Mouse (Mus musculus) olfactory bulb, adult 2 months (tissue): ENCODE results near the gene Gprin1. TPM values are rescaled to one million over a fixed set of nuclear protein-coding genes. Genes with fewer than 3 reads are reported as not detected.

Source experiments
- H3K27ac ChIP-seq: fragments of 200-500 bp; 2 replicates; pipeline ENCODE4 v1.5.1; 2012; ENCODE audit warnings: low read depth, low read length; ENCODE audit not compliant: insufficient read depth
- H3K4me1 ChIP-seq: fragments of 200-500 bp; 2 replicates; pipeline ENCODE4 v1.6.1; 2012; ENCODE audit warnings: low read length; ENCODE audit not compliant: control insufficient read depth, insufficient read depth
- H3K4me3 ChIP-seq: fragments of 200-500 bp; 2 replicates; pipeline ENCODE4 v1.5.1; 2012; ENCODE audit warnings: mild to moderate bottlenecking, low read depth, low read length, moderate library complexity; ENCODE audit not compliant: insufficient read depth
- CTCF ChIP-seq: fragments of 200-500 bp; IDR thresholded peaks from 2 replicates; pipeline ENCODE4 v1.5.1; 2012; ENCODE audit warnings: low read depth, mild to moderate bottlenecking, low read length, moderate library complexity; ENCODE audit not compliant: insufficient read depth
- POLR2A ChIP-seq: fragments of 200-500 bp; IDR thresholded peaks from 2 replicates; pipeline ENCODE4 v1.6.1; 2012; ENCODE audit warnings: mild to moderate bottlenecking, low read depth, low read length, moderate library complexity; ENCODE audit not compliant: insufficient read depth
- WGBS: fragments of 180-500 bp; shearing (Covaris S2); methylation state at CpG from one replicate; pipeline ENCODE4 v1.1.7; 2018; 5-methylcytosine and 5-hydroxymethylcytosine counted together
- polyA plus RNA-seq: library from polyadenylated mRNA; stranded (reverse); fragments of >200 nt; gene quantifications from 2 replicates; pipeline ENCODE4 v1.2.4, GENCODE M21; 2012; ENCODE audit warnings: low replicate concordance; ENCODE audit not compliant: missing spikeins, insufficient read depth, insufficient read length

The Gprin1 gene
- polyA plus RNA-seq, result not detected in 2 replicates

GRCm38 (mm10) chr13:54749864-54750411 is at the start of gene Gprin1:
Gene Gprin1 (minus strand): TSS chr13:54749874.
- H3K27ac ChIP-seq, result peak within 1 kb of the TSS; percentile 85
- WGBS, result 2% methylated on average over 29 of the region's 29 CpGs
- peak within 1 kb of the TSS; percentile 72 for H3K4me3 ChIP-seq
- TF ChIP-seq POLR2A, result no peak; the same call in 1 of the 2 replicates
- no peak for TF ChIP-seq CTCF
- peaks cover 57% of the 10 kb centered on the region for H3K4me1 ChIP-seq

- TF ChIP-seq POLR2A (no peak), CTCF (no peak)
- Histone ChIP-seq H3K4me3 (no peak overlapping the region), H3K4me1 (peaks cover 2% of the 10 kb centered on the region; the same call in 1 of the 2 replicates), H3K27ac (no peak overlapping the region)
- WGBS, result 71% methylated on average over 10 of the region's 10 CpGs
These were observed 49.1 kb upstream of the Gprin1 start for GRCm38 (mm10) chr13:54798740-54799139.

GRCm38 (mm10) chr13:54797861-54798643 is 48.4 kb upstream of the Gprin1 start:
- WGBS, result 83% methylated on average over 16 of the region's 16 CpGs
- no peak overlapping the region for H3K27ac ChIP-seq
- no peak for TF ChIP-seq CTCF
- TF ChIP-seq POLR2A, result no peak

GRCm38 (mm10) chr13:54797356-54797755 is 47.7 kb upstream of the Gprin1 start:
- H3K4me1 ChIP-seq, result peaks cover 2% of the 10 kb centered on the region; the same call in 1 of the 2 replicates
- 45% methylated on average over 4 of the region's 4 CpGs for WGBS
- no peak overlapping the region for H3K4me3 ChIP-seq
- no peak for TF ChIP-seq POLR2A
- TF ChIP-seq CTCF, result 0 out of 2 replicates have a peak, but pooled peaks have one; percentile 20
- H3K27ac ChIP-seq, result no peak overlapping the region

More at GRCm38 (mm10) chr13:54797861-54798643, 48.4 kb upstream of the Gprin1 start:
- no peak overlapping the region for H3K4me3 ChIP-seq
- H3K4me1 ChIP-seq, result peaks cover 2% of the 10 kb centered on the region; the same call in 1 of the 2 replicates

DNA sequence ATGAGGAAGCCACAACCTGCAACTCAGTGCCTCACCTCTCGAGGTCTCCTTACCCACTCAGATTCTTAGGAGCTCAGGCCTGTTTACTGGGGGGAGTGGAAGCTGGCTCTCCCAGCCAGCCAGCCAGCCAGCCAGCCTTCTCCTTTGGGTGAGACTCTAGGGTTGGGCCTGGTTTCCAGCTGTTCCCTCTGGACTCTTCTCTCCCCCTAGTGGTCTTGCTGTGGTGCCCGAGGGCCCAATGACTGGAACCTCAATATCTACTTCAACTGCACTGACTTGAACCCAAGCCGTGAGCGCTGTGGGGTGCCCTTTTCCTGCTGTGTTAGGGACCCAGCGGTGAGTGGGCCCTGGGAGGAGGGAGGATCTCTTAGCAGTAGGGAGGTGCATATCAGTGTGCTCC is 45.2 kb upstream of the Gprin1 start:
- no peak for TF ChIP-seq CTCF
- no peak for TF ChIP-seq POLR2A
- 56% methylated on average over 5 of the region's 5 CpGs for WGBS
- H3K27ac ChIP-seq, result no peak overlapping the region
- H3K4me3 ChIP-seq, result no peak overlapping the region
- H3K4me1 ChIP-seq, result peaks cover 7% of the 10 kb centered on the region

GRCm38 (mm10) chr13:54794002-54794577 is 44.4 kb upstream of the Gprin1 start:
- WGBS, result 80% methylated on average over 16 of the region's 16 CpGs

GRCm38 (mm10) chr13:54792259-54793230 is 42.9 kb upstream of the Gprin1 start:
- 34% methylated on average over 21 of the region's 21 CpGs for WGBS
- no peak for TF ChIP-seq POLR2A
- TF ChIP-seq CTCF, result no peak
- H3K4me3 ChIP-seq, result no peak overlapping the region
- peaks cover 16% of the 10 kb centered on the region for H3K4me1 ChIP-seq
- no peak overlapping the region for H3K27ac ChIP-seq

More at GRCm38 (mm10) chr13:54794002-54794577, 44.4 kb upstream of the Gprin1 start:
- no peak overlapping the region for H3K27ac ChIP-seq
- no peak overlapping the region for H3K4me3 ChIP-seq
- TF ChIP-seq CTCF (no peak), POLR2A (no peak)
- H3K4me1 ChIP-seq, result peaks cover 11% of the 10 kb centered on the region

DNA sequence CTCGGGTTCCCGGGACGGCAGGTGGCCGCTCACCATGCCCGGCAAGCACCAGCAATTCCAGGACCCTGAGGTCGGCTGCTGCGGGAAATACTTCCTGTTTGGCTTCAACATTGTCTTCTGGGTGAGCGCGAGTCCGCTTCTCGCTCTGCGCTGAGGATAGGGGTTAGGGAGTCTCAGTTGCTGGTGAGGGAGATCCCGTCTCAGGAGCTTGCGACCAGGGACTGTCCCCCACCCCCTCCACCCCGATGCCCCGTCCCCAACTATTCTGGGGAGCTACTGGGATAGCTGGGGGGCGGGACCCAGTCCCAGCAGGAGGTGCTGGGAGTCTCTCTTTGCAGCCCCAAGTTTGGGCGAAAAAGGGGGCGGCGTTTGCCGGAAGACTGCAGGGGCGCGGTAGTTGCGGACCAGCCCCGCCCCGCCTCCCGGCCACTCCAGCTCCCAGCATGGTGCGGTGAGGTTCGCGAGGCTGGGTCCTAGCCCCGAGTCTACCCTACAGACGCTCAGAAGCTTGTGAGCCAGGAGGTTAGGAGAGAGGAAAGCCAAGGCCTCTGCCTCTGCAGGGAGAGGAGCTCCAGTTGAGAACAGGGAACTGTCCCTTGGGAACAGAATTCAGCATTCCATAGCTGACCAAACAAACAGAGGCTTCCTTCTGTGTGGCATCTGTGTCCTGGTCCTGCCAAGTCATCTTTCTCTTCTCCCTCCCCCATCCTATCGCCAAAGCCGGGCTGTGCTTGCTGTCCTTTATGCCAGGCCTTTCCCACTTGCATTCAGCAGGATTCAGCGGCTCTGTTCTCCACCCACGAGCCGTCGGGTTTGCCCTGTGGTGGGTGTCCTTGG is 40.1 kb upstream of the Gprin1 start:
- Histone ChIP-seq H3K27ac (no peak overlapping the region), H3K4me1 (peaks cover 16% of the 10 kb centered on the region), H3K4me3 (peak overlapping the region; percentile 47)
- WGBS, result 1% methylated on average over 37 of the region's 38 CpGs
- TF ChIP-seq CTCF (no peak), POLR2A (no peak)
